Mouse (Mus musculus): ENCODE results near the gene Pak1. TPM values are rescaled to one million over a fixed set of nuclear protein-coding genes. Genes with fewer than 3 reads are reported as not detected.

The Pak1 gene
- total RNA-seq, 1 experiment from 2014 or later: 51.2 TPM

- no peak for ATAC-seq (replicated peaks; ENCODE audit: low read depth, poor library complexity, severe bottlenecking)
Measured at GRCm38 (mm10) chr7:97844419-97844818, 56.1 kb downstream of the Pak1 start.

GRCm38 (mm10) chr7:97845546-97845945, 57.2 kb downstream of the Pak1 start:
- no peak for ATAC-seq (replicated peaks; ENCODE audit: low read depth, poor library complexity, severe bottlenecking)

GRCm38 (mm10) chr7:97846539-97846938, 58.2 kb downstream of the Pak1 start:
- ATAC-seq (replicated peaks; ENCODE audit: low read depth, poor library complexity, severe bottlenecking): no peak

GRCm38 (mm10) chr7:97849557-97849956, 61.2 kb downstream of the Pak1 start:
- peak; percentile 66; the same call in 1 of the 2 replicates for ATAC-seq (replicated peaks; ENCODE audit: low read depth, poor library complexity, severe bottlenecking)

- ATAC-seq (replicated peaks; ENCODE audit: low read depth, poor library complexity, severe bottlenecking): no peak
Measured at GRCm38 (mm10) chr7:97850331-97850730, 62.0 kb downstream of the Pak1 start.

- peak; percentile 69 for ATAC-seq (replicated peaks; ENCODE audit: low read depth, poor library complexity, severe bottlenecking)
Measured at GRCm38 (mm10) chr7:97863512-97863911, 75.2 kb downstream of the Pak1 start.

- no peak for ATAC-seq (replicated peaks; ENCODE audit: low read depth, poor library complexity, severe bottlenecking)
Measured at GRCm38 (mm10) chr7:97864531-97864930, 76.2 kb downstream of the Pak1 start.

GRCm38 (mm10) chr7:97867866-97868265, 79.5 kb downstream of the Pak1 start:
- no peak for ATAC-seq (replicated peaks; ENCODE audit: low read depth, poor library complexity, severe bottlenecking)

- ATAC-seq (replicated peaks; ENCODE audit: low read depth, poor library complexity, severe bottlenecking): no peak
Measured at GRCm38 (mm10) chr7:97868766-97869165, 80.4 kb downstream of the Pak1 start.

GRCm38 (mm10) chr7:97872396-97872795, 84.1 kb downstream of the Pak1 start:
- no peak for ATAC-seq (replicated peaks; ENCODE audit: low read depth, poor library complexity, severe bottlenecking)

GRCm38 (mm10) chr7:97873317-97873716, 85.0 kb downstream of the Pak1 start:
- ATAC-seq (replicated peaks; ENCODE audit: low read depth, poor library complexity, severe bottlenecking): no peak

GRCm38 (mm10) chr7:97877846-97878538, 89.7 kb downstream of the Pak1 start:
- ATAC-seq (replicated peaks; ENCODE audit: low read depth, poor library complexity, severe bottlenecking): no peak

- no peak for ATAC-seq (replicated peaks; ENCODE audit: low read depth, poor library complexity, severe bottlenecking)
Measured at GRCm38 (mm10) chr7:97911646-97912045, 123.3 kb downstream of the Pak1 start.

- no peak for ATAC-seq (replicated peaks; ENCODE audit: low read depth, poor library complexity, severe bottlenecking)
Measured at GRCm38 (mm10) chr7:97914833-97915516, 126.6 kb downstream of the Pak1 start.

GRCm38 (mm10) chr7:97919742-97920141, 131.4 kb downstream of the Pak1 start, which contains the start of gene Gdpd4:
Gene Gdpd4 (plus strand): TSS chr7:97919955.
- no peak for ATAC-seq (replicated peaks; ENCODE audit: low read depth, poor library complexity, severe bottlenecking)

- ATAC-seq (replicated peaks; ENCODE audit: low read depth, poor library complexity, severe bottlenecking): no peak
Measured at GRCm38 (mm10) chr7:97925819-97926218, 137.5 kb downstream of the Pak1 start.

GRCm38 (mm10) chr7:97926978-97927377, 138.6 kb downstream of the Pak1 start:
- ATAC-seq (replicated peaks; ENCODE audit: low read depth, poor library complexity, severe bottlenecking): no peak

- ATAC-seq (replicated peaks; ENCODE audit: low read depth, poor library complexity, severe bottlenecking): no peak
Measured at GRCm38 (mm10) chr7:97944485-97944884, 156.1 kb downstream of the Pak1 start.

Data from common myeloid progenitor, adult 5-6 weeks (primary cell).